17 mouse cellular contexts compared by ENCODE assay signal in genomic region chr7:122074374-122074773, GRCm38 (mm10).
"Had no signal": no experiment of that assay in that cellular context is flagged by ENCODE, and none has a peak within 500 bp of the region (broad histone marks: within the 10 kb centered on the region; RNA-seq: fewer than 3 reads in every experiment).

No protein-coding gene starts in this region.

- ATAC-seq: hindbrain, embryonic 16.5 days; inflammation-experienced regulatory T-cells, adult 6 months; midbrain, embryonic 13.5 days had no signal

- H3K27me3 ChIP-seq: kidney, embryonic 15.5 days; limb, embryonic 15.5 days; midbrain, embryonic 13.5 days; stomach, embryonic 15.5 days had no signal

- H3K9me3 ChIP-seq: kidney, embryonic 15.5 days; limb, embryonic 15.5 days; midbrain, embryonic 13.5 days; stomach, embryonic 15.5 days had no signal

- H3K4me3 ChIP-seq: kidney, embryonic 15.5 days; limb, embryonic 15.5 days; midbrain, embryonic 13.5 days; stomach, embryonic 15.5 days had no signal

- H3K4me2 ChIP-seq: kidney, embryonic 15.5 days; limb, embryonic 15.5 days; lung, embryonic 14.5 days; midbrain, embryonic 13.5 days; stomach, embryonic 15.5 days had no signal

- DNase-seq: kidney, adult 2 months; kidney, postnatal 25 days; layer of hippocampus, postnatal 36 days; lung, embryonic 14.5 days; lung, postnatal 10 days; lung, postnatal 4 days; right cerebral cortex, adult 18-20 months; right cerebral cortex, postnatal 25 days; spleen, adult 18-20 months; thymus, adult 2 months; thymus, postnatal 25 days had no signal

- H3K27ac ChIP-seq: kidney, embryonic 15.5 days; limb, embryonic 15.5 days; midbrain, embryonic 13.5 days; stomach, embryonic 15.5 days had no signal

- H3K9ac ChIP-seq: kidney, embryonic 15.5 days; limb, embryonic 15.5 days; lung, embryonic 14.5 days; midbrain, embryonic 13.5 days; stomach, embryonic 15.5 days had no signal
